Mouse (Mus musculus): ENCODE measurements around the gene Apobec1.
"Not testable (repeated sequence)": the region's sequence is repeated elsewhere in the genome, so short reads cannot be mapped to it uniquely, and the experiment has no call there.

Apobec1 gene

GRCm38 (mm10) chr6:122606661-122607060, 4.4 kb upstream of the Apobec1 start:
- intact Hi-C loops (cut with DNase I), result no loop called here

DNA sequence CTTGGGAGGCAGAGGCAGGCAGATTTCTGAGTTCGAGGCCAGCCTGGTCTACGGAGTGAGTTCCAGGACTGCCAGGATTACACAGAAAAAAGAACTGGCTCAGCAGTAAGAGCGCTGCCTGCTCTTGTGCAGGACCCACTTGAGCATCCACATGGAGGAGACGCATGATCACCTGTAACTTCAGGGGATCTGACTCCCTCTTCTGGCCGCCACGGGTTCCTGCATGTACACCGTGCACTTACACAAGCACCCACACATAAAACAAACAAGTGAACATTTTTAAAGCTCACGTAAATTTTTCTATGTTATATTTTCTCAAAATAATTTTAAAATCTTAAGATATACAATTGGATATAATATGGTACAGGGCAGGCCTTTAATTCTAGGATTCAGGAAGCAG, 3.2 kb upstream of the Apobec1 start:
- intact Hi-C loops (cut with DNase I), result no loop called here

- intact Hi-C loops (cut with DNase I), result no loop called here
Measured at GRCm38 (mm10) chr6:122604260-122604659, 2.0 kb upstream of the Apobec1 start.

DNA sequence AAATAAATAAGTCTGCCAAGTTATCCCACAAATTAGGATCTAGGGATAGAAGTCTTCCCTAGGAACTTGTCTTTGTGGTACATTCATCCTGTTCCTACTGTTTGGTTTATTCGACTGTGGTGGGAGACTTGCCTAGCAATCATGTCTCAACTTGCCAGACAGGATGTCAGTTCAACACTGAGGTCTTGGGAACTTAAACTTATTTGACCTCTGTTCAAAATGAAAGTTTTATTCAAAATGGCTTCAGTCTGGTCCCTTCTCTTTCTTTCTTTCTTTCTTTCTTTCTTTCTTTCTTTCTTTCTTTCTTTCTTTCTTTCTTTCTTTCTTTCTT, 713 bp upstream of the Apobec1 start:
- intact Hi-C loops (cut with DNase I), result no loop called here

DNA sequence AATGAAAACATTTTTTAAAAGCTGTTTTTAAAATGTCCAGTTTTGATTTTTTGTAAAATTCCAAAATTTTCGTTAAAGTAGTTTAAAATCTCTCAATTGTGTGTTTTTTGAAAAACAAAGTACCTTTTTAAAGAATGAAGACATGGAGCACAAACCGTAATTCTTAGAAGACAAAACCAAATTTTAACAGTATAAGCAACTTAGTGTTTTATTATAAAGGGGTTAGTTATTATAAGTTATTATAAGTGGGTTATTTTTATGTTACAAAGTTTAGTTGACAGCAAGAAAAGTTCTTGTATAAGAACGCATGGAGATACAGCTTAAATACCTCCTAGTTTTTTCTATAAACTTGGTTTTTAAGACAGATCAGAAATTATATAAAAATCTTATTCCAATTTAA, 629 bp downstream of the Apobec1 start:
- intact Hi-C loops (cut with DNase I), result no loop called here

DNA sequence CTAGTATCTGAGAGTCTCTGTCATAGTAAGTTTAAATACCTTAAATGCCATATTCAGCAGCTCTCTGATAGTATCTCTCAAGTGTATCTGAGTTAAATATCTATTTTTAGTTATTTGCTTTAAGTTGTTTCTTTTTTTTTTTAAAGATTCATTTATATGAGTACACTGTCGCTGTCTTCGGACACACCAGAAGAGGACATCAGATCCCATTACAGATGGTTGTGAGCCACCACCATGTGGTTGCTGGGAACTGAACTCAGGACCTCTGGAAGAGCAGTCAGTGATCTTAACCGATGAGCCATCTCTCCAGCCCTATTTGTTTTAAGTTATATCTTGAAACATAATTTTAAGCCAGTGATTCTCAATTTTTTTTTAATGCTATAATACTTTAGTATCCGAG, 1.2 kb downstream of the Apobec1 start:
- intact Hi-C loops (cut with DNase I), result no loop called here

DNA sequence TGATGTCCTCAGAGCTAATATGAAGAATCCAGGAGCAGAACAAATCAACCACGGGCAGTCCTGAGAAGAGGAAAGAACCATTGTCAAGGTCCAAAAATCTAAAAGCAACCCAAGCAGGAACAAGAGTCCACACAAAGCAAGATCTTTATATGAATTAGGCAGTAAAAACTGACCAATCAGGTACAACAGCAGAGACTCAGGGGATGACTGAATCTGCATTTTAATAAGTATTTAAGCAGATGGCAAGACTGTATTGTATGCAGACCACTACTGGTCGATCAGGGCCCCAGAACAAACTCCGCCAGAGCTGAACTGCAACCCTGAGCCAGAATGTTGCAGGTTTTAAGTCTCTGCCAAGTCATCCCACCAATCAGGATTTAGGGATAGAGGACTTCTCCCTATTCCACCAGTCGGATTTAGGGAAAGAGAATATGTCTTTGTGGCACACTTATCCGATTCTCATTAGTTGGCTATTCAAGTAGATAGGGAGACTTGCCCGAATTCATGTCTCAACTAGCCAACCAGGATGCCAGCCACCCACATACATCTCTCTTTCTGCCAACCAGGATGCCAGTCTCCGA, 2.1 kb downstream of the Apobec1 start:
- intact Hi-C loops (cut with DNase I), result no loop called here

GRCm38 (mm10) chr6:122599054-122599737, 3.0 kb downstream of the Apobec1 start:
- intact Hi-C loops (cut with DNase I), result loop anchor here (5.0 kb wide), 2 partner anchors 33 to 37 kb away; no protein-coding TSS in a partner anchor

- intact Hi-C loops (cut with DNase I), result loop anchor here (5.0 kb wide), 2 partner anchors 34 to 36 kb away; no protein-coding TSS in a partner anchor
Measured at GRCm38 (mm10) chr6:122598436-122598835, 3.8 kb downstream of the Apobec1 start.

DNA sequence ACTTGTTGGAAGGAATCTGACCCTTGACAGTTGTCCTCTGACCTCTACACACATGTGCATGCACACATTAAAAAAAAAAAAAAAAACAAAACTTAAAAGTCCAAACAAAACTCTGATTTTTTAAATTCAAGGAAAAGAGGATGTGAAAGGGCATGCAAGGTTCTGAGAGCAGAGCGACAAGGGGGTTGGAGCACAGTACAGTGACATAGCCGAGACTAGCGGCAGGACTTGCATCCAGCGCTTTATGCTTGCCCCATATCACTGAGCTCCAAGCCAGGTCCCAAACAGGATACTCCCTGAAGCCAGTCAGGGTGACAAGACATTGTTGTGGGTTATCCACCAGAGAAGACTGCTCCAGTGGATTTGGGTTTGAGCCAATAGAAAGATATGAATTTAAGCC, 4.2 kb downstream of the Apobec1 start:
- intact Hi-C loops (cut with DNase I), result loop anchor here (5.0 kb wide), 2 partner anchors 34 to 36 kb away; no protein-coding TSS in a partner anchor

- intact Hi-C loops (cut with DNase I), result loop anchor here (5.0 kb wide), 2 partner anchors 34 to 36 kb away; no protein-coding TSS in a partner anchor
Measured at GRCm38 (mm10) chr6:122596608-122597007, 5.6 kb downstream of the Apobec1 start.

- intact Hi-C loops (cut with DNase I), result loop anchor here (5.0 kb wide), 2 partner anchors 33 to 37 kb away; no protein-coding TSS in a partner anchor
Measured at GRCm38 (mm10) chr6:122595637-122596036, 6.6 kb downstream of the Apobec1 start.

DNA sequence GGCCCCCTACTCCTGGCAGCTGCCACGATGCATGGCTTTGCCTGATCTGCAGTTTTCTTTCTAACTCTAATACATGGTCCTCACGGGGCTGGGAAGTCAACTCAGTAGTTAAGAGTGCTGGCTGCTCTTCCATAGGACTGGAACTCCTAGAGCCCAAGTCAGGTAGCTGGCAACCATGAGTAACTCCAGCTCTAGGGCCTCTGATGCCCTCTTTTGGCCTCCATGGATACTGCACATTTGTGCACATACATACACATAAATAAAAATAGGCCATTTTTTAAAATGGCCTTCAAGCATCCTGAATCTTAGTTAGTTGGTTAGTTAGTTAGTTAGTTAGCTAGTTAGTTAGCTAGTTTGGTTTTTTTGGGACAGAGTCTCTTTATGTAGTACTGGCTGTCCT, 9.3 kb downstream of the Apobec1 start:
- intact Hi-C loops (cut with DNase I), result no loop called here

GRCm38 (mm10) chr6:122591027-122591758, 11.1 kb downstream of the Apobec1 start:
- intact Hi-C loops (cut with DNase I), result no loop called here

DNA sequence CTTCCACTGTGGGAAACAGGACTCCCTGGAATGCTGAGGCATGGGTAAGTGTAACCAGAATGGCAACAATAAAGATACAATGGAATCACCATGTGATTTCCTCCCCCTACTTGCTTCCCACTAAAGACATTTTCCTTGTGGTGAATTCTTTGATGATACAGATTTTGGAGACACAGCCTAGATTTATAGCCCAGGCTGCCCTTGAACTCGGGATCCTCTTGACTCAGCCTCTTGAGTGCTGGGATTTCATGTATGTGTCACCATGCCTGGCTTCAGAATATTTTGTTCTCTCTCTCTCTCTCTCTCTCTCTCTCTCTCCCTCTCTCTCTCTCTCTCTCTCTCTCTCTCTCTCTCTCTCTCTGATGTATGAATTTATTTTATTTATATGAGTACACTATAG, 23.2 kb downstream of the Apobec1 start:
- intact Hi-C loops (cut with DNase I), result no loop called here

GRCm38 (mm10) chr6:122577030-122577429, 25.2 kb downstream of the Apobec1 start:
- intact Hi-C loops (cut with DNase I), result no loop called here

- intact Hi-C loops (cut with DNase I), result not testable (repeated sequence)
Measured at GRCm38 (mm10) chr6:122575037-122575436, 27.2 kb downstream of the Apobec1 start.

DNA sequence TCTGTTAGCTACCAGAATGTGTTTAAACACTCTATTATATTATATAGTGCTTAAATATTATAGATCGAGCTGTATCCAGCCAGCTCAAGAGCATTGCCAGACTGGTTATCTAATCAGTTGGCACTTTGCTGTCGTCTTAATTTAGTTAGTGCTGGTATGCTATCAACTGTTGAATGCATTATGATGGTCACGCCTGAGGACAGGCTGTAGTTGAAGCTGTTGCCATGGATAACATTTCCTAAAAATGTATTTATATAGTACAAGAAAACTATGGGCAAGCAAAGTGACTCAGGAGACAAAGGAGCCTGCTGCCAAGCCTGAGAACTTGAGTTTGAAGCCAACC, 30.7 kb downstream of the Apobec1 start:
- intact Hi-C loops (cut with DNase I), result no loop called here

DNA sequence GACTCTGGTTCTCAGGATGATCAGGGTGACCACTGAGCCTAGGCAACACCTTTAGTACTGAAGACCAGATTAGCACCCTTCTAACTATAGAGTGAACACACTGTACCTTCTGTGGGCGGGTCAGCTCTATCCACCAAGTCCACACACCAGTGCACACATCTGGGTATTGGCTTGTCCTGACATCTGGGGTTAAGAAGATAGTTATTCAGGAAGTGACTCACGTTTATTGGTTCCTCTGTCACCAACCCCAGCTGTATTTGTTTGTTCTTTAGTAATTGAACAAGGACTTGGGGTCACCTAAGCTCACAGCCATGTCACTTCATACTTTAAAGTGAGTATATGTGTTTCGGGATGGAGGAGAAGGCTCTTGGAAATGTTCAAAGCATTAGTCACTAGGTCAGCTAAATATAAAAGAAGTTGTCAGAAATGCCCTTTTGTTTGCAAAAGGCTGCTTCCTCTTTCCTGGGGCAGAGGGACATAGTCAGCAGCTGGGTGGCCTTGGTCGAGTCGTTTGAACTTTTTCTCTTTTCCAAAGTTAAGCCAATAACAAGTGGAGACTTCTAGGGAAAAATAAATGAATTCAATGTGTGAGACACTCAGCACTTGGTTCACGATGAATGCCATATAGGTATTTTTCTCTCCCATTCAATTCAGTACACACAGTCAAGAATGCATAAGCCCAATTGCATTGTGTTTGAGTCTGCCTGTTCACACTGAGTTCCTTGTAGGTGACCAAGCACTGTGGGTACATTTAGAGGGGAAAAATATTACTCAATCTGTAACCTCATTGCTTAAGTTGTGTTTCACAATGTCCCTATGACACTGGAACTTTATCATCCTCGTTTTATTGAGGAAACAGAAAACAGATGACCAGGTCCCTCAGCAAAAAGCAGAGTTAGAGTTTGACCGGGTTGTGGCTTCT, 31.3 kb downstream of the Apobec1 start:
- intact Hi-C loops (cut with DNase I), result no loop called here

- intact Hi-C loops (cut with DNase I), result no loop called here
Measured at GRCm38 (mm10) chr6:122569762-122570161, 32.5 kb downstream of the Apobec1 start.

GRCm38 (mm10) chr6:122569113-122569512, 33.1 kb downstream of the Apobec1 start:
- intact Hi-C loops (cut with DNase I), result no loop called here
